Mouse (Mus musculus): ENCODE measurements around the gene Il9r. TPM values are rescaled to one million over a fixed set of nuclear protein-coding genes. Genes with fewer than 3 reads are reported as not detected.

The Il9r gene
- 10 to 100 TPM; 25.2 to 46.1 TPM for total RNA-seq (2023)

GRCm38 (mm10) chr11:32200075-32200601, at the start of gene Il9r:
Il9r (minus strand) TSS chr11:32200279.

DNA sequence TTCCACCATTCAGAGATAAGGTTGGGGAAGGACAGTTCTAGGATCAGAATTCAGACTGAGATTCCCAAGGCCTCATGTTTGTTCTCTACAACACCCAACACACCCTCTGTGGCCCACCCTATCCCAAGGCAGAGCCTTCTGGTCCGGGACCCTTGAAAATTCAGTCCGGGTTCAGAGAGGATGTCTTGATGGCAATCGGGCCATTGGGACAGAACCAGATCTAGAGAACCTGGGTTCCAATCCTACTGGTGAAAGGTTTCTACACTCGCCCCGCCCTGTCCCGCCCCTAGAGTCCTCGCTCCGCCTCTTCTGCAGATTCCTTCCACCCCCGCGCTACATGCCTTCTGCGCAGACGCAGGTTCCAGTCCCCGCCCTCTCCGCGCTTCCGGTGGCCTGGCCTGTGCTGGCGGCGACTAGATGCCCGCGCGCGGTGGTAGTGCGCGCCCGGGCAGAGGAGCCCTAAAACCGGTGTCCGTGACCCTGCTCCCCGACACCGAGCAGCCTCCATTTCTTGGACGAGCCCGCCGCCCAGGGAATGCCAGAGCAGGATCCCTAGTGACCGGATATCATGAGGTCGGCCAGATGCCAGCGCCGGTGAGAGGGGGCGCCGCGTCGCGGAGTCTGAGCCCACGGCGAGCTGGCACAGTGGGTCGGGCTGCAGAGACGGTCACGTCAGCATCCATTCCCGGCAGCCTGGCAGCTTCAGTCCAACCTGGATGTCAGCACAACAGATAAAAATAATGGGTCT, 26.2 kb upstream of the Il9r start, which contains the start of gene Mpg:
TSS of gene Mpg (plus strand) at position 382 of the 748 bp plus-strand sequence.

GRCm38 (mm10) chr11:32221951-32222409, 21.9 kb upstream of the Il9r start, which contains the start of gene Rhbdf1:
Rhbdf1 (minus strand) TSS chr11:32222300.

DNA sequence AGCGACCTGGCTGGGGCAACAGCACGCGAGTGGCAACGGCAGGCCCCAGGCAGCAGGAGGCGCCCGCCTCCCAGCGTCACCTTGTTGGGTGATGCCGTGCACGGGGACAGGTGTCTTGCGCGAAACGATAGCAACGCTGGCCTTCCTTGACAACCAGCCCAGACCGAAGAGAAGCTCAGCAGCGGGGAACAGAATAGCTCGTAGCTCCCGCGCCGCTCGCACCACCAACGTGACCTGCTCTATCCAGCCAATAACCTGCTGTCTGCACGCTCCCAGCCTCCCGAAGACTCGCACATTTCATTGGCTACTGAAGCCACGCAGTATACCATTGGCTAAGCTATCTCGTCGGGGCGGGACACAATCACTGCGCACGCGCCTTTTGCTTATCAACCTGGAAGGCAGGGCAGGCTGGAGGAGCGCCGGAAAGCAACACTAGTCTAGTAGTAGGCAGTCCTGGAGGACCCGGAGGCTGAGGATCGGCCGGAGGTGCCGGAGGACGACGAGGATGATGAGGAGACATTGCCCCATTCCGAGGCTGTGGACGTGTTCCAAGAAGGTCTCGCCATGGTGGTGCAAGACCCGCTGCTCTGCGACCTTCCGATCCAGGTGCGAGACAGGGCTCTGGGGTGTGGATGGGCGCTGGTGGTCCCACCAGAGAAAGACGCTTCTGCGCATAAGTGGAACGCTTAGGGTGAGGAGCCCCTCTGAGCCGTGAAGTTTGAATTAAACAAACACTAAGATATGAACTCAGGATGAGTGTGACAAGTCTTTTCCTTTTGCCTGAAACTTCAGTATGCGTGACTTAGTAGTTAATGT, 5.2 kb upstream of the Il9r start, which contains the start of gene Snrnp25:
TSS of gene Snrnp25 (plus strand) at position 358 of the 816 bp plus-strand sequence.

Other genes starting within 250 kb of the Il9r start
- not detected for gene 4930524B15Rik, start 234.7 kb downstream of the Il9r start, total RNA-seq (2023)
- gene Nsg2, start 199.8 kb downstream of the Il9r start, total RNA-seq (2023): 1 to 10 TPM; 2.3 to 3.8 TPM
- gene Snrnp25, start 5.1 kb upstream of the Il9r start, total RNA-seq (2023): 10 to 100 TPM; 20.0 to 25.8 TPM
- 10 to 100 TPM; 10.3 to 13.0 TPM for gene Rhbdf1, start 22.0 kb upstream of the Il9r start, total RNA-seq (2023)
- gene Mpg, start 26.2 kb upstream of the Il9r start, total RNA-seq (2023): 10 to 100 TPM; 21.7 to 27.2 TPM
- 10 to 100 TPM; 68.8 to 83.2 TPM for gene Nprl3, start 67.4 kb upstream of the Il9r start, total RNA-seq (2023)
- not detected for gene Hba-x, start 76.1 kb upstream of the Il9r start, total RNA-seq (2023)
- 100 to 1,000 TPM in 1 of 2 experiments, 10 to 100 TPM in 1; 23.3 to 338 TPM for gene Hba-a1, start 83.2 kb upstream of the Il9r start, total RNA-seq (2023)
- not detected for gene Hbq1b, start 86.7 kb upstream of the Il9r start, total RNA-seq (2023)
- gene Hba-a2, start 96.2 kb upstream of the Il9r start, total RNA-seq (2023): 100 to 1,000 TPM in 1 of 2 experiments, 10 to 100 TPM in 1; 11.7 to 226 TPM
- not detected for gene Hbq1a, start 99.8 kb upstream of the Il9r start, total RNA-seq (2023)
- gene Sh3pxd2b, start 147.5 kb upstream of the Il9r start, total RNA-seq (2023): not detected